Mouse (Mus musculus) lung, postnatal 25 days (tissue): ENCODE measurements around the gene Tekt5.

ENCODE experiments used
- DNase-seq: peaks from one replicate; pipeline ENCODE4 v3.0.0; 2022; ENCODE audit warnings: low spot score

Tekt5 gene

DNA sequence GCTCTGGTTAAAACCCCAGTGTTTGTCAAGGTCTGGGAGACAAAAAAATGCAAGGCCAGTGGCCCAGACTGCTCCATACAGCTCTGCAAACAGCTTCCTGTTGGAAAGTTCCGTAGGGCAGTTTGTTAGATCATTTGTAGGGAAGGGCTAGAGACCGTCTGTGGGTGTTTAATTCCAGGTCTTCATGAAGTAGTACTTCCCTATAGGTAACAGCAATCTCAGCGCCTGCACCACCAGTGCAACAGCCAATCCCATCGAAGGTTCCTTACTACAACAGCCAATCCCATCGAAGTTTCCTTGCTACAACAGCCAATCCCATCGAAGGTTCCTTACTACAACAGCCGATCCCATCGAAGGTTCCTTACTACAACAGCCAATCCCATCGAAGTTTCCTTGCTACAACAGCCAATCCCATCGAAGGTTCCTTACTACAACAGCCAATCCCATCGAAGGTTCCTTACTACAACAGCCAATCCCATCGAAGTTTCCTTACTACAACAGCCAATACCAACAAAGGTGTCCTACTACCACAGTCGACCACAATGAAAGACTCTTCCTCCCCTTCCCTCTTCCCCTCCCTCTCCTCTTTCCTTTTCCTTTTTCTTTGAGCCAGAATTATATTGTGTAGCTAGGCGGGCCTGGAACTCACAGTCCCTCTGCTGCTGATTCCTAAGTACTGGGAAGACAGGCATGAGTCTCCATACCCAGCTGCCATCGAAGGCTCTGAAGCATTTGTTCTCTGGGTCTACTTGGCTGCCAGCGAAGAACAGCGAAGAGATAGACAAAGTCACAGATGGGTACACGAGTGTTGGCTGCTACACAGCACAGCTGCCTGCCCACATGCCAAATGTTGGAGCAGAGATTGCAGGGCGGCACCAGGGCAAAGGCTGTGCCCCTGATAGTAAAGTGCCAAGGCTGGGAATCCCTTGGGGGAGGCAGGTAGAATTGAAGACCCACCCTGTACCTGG, 58.6 kb downstream of the Tekt5 start:
- DNase-seq = no peak

DNA sequence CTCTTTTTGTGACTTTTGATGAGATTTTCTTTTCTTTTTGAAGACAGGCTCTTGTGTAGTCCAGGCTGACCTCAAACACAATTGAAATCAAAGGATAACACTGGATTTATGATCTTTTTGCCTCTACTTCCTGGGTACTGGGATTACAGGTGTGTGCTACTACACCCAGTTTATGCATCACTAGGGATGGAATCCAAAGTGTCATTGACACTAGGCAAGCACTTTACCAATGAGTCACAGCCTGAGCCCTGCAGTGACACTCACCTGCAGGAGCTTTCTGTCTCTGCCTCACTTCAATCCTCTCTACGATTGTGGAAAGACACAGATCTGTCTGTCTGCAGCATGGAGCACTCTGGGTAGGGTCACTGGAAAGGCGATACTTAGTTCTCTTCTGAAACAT, 59.3 kb downstream of the Tekt5 start:
- peak; percentile 30 for DNase-seq

DNA sequence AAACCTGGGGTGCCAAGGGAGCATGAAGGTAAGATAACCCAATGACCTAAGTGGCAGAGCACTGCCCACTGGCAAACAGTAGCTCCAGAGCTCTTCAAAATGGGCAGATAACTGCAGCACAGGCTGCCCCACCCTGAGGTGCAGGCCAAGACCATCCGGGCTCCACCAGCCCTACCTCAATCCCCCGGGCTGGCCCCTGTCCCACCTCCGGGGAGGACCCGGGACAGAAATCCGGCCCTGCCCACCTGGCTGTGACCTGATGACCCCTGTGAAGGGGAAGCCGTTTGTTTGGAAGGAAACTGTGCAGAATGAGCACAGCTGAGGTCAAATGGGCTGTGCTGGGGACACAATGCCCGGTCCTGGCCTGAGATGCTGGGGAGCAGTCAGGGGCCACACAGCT, 62.6 kb downstream of the Tekt5 start:
- no peak for DNase-seq

- DNase-seq = peak; percentile 62
Observed at GRCm38 (mm10) chr16:10330586-10331495, 64.4 kb downstream of the Tekt5 start.

DNA sequence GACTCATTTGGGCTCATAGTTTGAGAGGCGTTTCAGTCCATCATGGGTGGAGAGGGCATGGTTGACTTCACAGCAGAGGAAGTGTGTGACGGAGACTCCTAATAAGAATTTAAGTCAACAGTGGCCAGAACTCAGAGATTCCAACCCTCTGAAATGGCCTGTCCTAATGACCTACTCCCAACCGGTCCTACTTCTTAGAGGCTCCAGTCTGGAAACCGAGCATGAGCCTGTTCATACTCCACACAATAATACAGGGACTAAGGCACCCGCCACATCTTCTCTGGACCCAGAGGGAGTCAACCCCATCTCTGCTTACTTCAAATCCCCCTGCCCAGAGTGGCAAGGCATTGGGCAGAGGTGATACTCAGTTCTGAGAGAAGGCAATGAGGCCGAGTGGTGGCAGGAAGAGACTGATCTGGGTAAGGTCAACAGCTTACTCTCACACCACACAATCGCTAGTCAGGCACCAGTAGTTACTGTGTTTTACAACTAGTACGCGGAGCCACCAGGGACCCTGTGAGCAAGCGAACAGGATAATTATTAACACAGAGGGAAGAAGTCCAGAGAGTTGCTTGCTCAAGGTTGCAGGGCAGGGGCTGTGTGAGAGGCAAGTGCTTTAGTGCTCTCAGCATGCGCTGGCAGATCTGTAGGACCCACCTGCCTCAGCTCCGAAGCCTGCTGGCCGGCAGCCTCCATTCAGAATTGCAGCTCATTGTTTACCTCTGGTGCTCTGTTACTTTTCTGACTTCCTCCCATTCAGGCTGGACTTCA, 67.5 kb downstream of the Tekt5 start:
- DNase-seq = no peak

- no peak for DNase-seq
Observed at GRCm38 (mm10) chr16:10319914-10320569, 75.2 kb downstream of the Tekt5 start.

DNA sequence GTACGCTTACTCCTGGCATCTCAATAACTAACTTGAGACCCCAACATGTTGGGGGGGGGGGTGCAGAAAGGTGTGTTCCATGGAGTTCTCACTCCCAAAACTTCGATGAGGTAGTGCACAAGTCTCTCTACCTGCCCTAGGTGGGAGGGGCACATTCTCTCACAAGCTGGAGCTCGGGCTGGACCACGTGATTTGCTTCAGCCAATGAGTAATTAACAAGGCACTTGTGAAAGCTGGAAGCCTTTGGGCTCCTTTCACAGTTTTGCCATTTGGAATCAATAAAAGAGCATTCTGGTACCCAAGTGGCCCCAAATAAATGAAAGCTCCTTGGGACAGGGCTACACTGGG, 78.1 kb downstream of the Tekt5 start:
- DNase-seq = no peak

DNA sequence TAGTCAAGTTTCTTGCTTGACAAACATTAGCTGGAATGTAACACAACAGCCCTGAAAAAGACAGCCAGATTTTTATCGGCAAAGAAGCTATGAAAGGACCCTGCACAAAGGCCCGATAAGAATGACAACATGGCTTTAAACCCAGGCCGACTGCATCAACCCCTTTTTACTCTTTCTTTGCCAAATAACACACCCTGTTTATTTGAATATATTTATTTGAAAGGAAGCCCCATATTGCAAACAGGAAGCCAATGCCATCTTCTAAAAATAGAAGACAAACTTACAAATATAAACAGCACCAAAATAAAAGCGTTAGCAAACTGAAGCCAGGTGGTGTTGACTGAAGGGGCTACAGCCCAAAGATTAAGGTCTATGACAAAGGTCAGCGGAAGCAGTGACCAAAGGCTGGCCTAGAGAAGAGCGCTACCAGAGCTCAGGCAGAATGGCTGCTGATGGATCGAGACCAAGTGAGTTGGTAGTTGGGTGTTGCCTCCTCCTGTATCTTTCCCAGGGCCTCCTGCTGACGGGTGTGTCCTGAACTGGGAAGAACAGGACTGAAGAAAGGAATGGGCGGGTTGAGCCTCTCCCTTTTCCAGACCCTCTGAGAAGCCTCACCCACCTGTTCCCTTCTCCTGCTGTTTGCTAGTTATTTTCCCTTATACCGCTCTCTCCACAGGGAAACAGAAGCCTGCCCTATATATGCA, 78.6 kb downstream of the Tekt5 start:
- DNase-seq = no peak

DNA sequence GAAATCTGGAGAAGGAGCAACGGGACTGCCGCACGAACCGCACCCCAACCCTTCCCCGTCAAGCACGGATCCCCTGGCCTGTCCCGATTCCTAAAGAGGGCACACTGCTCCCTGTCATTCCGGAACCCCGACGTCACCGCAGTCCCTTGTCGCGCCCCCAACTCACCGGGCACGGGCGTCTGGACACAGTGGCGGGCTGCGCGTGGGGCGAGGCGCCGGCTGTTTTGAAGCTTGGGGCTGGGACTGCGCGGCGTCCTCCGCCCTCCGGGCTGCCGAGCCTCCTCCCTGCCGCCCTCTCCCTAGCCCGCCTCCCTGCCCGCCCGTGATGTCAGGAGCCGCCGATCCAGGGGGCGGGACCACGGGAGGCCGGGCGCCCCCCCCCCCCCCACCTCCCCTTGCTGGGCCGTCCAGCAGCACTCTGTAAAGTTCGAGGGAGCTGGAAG, 81.6 kb downstream of the Tekt5 start, which contains the start of gene Emp2:
Gene Emp2, minus strand, starts transcription at position 323 of the 443 bp plus-strand sequence.
- peak; percentile 77 for DNase-seq

GRCm38 (mm10) chr16:10313226-10313625, 82.1 kb downstream of the Tekt5 start:
- peak; percentile 54 for DNase-seq

DNA sequence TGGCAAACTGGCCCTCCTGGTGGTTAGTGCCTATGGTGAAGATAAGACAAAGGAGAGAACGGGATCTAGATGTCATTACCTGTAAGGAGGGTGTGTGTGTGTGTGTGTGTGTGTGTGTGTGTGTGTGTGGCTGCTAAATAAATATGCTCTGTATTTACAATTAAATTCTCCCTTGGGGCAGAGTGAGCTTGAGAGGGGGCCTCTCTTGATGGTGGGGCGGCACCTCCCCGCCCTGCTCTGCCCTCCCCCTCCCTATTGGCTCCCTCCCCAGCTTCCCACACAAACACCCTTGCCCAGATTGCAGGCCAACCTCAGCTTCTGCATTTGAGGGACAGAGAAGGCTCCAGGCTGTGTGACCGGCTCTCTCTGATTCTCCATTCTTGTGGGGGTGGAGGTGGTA, 83.3 kb downstream of the Tekt5 start:
- peak; percentile 36 for DNase-seq

DNA sequence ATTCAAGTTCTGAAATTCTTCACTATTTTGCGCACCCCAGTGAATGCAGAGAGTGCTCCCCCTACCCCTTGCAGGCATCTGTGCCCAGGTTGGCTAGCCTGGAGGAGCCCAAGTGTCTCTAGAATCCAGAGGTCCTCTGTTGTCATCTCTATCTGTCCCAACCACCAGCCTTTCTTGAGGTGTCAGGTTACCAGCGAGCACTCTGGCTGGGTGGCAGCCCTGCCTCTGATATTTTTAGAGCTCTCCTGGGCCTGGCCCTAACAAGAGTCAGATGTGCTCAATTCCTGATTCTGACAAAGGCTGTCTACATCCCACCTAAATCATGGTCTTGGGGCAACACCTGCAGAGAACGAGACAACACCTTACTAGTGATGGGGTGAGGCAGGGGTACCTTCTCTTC, 84.2 kb downstream of the Tekt5 start:
- DNase-seq = no peak

DNA sequence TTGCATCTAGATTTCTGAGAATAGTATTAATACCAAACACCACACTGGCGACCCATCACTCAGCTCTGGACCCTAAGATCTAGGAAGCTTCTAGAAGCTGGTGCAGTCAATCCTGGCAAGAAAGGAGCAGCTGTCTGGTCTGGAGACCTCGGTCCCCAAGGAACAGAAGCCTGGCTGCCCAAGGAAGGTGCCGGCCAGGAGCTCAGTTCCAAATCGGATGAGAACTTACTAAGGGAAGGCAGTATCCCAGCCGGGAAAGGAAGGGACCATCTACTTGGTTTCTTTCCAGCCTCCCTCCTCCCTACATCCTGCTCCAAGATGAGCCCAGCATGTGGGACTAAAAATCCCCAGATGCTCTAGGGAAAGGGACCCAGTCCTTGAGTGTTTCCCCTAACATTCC, 84.8 kb downstream of the Tekt5 start:
- no peak for DNase-seq
